Mouse (Mus musculus): ENCODE data around the gene Armt1.

Gene Armt1

GRCm38 (mm10) chr10:4432123-4432931, at the start of gene Armt1, which contains the start of gene Rmnd1:
Gene Armt1, plus strand, starts transcription at chr10:4432467.
Gene Rmnd1, minus strand, starts transcription at chr10:4432388.
- peak; percentile 98 for DNase-seq (ENCODE audit: low read depth, low spot score)

- no peak for DNase-seq (ENCODE audit: low read depth, low spot score)
Measured at GRCm38 (mm10) chr10:4384244-4384643, 48.0 kb upstream of the Armt1 start.

- DNase-seq (ENCODE audit: low read depth, low spot score), result peak; percentile 97
Measured at GRCm38 (mm10) chr10:4386609-4387591, 45.4 kb upstream of the Armt1 start.

DNA sequence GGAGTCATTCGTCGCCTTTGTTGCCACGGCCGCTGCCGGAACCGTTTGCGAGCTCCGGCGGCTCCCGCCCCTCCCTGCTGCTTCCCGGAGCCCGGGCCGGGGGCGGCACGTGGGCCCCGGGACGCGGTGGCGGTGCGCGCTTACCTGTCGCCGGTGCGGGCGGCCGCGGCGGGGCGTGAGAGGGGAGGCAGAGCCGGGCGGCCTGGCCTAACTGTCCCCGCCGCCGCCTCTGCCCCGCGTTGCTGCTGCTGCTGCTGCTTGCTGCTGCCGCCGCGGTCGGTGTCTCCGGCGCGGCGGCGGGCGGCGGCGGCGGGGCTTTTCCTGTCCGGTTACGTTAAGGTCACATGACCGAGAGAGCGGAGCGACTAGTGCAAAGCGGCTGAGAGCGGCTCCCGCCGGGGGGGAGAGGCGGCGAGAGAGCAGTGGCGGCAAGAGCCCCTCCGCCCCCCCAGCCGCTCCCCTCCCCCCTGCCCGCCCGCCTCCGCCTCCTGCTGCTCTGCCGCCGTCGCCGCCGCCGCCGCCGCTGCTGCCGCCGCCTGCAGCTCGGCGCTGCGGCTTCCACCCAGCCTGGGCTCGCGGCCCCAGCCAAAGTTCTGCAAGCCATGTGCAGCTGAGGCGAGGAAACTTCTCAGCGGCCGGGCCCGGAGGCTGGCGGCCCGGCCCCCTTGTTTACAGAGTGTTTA, 44.4 kb upstream of the Armt1 start, which contains the start of gene Zbtb2:
Zbtb2 (minus strand) TSS at position 408 of the 683 bp plus-strand sequence.
- peak; percentile 63 for DNase-seq (ENCODE audit: low read depth, low spot score)

DNA sequence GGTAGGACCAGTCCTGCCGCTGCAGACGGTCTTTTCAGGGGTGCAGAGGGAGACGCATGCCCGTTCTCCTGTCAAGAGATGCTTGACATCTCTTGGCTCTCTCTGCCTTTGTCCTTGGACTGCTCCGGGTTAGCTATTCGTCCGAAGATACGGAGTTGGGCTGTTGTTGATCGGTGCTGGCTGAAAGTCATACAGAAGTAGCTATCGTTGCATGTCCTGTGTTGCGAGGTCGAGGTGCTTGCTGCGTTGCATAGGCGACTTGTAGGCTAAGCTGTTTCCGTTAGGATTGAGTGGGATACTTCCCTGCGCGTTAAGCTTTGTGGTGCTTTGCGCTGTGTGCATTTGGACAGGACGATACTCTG, 43.9 kb upstream of the Armt1 start:
- DNase-seq (ENCODE audit: low read depth, low spot score), result no peak

DNA sequence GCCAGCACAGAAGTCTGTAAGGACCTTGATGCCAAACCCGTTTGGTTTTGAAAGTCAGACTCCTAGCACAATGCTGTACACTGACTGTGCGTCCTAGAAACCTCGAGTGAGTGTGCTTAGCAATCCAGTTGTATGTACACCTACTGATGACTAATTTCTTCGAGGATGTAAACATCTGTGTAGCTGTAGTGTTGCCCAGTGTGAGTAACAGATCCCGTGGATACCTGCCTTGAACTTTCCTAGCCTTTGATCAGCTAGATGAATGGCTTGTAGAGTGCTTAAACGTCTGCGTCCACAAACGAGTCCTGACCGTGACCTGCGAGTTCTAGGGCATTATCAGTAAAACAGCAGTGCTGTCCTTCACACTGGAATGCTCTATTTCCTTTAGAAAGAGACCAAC, 43.2 kb upstream of the Armt1 start:
- DNase-seq (ENCODE audit: low read depth, low spot score), result no peak

- no peak for DNase-seq (ENCODE audit: low read depth, low spot score)
Measured at GRCm38 (mm10) chr10:4389461-4390112, 42.7 kb upstream of the Armt1 start.

DNA sequence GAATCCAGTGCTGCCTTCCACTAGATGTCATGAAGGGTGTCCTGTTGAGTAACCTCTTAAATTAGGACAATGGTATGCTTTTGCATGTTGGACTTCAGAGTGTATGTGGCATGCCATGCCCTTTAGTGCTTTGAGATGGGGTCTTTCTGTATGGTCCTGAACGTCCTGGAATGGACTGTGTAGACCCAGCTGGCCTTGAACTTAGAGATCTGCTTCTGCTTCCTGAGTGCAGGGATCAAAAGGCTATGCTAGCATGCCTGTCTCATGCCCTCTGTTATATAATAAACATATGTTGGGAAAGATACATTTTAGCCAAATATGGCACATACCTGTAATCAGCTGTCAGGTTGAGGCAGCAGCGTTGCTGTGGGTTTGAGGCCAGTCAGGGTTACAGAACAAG, 41.7 kb upstream of the Armt1 start:
- no peak for DNase-seq (ENCODE audit: low read depth, low spot score)

GRCm38 (mm10) chr10:4391076-4391475, 41.2 kb upstream of the Armt1 start:
- no peak for DNase-seq (ENCODE audit: low read depth, low spot score)

DNA sequence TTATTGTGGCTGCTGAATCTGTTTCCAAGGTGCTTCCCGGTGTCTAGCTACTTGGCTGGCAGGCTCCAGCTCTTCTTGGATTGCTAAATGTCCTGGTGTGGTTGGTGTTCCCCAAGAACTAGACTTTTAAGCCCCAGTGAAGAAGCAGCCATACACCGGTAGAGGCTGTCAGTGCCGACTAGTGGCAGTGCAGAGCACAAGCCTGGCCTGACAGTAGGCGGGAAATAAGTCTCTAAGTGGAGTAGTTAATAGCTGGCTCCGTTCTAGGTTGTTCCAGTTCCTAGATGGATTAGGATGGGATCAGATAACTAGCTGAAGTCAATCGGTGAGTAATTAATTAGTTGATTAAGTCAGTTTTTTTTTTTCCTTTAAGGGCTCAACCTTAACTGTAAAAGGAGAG, 40.4 kb upstream of the Armt1 start:
- DNase-seq (ENCODE audit: low read depth, low spot score), result no peak

- DNase-seq (ENCODE audit: low read depth, low spot score), result no peak
Measured at GRCm38 (mm10) chr10:4395321-4395720, 36.9 kb upstream of the Armt1 start.

GRCm38 (mm10) chr10:4398058-4398457, 34.2 kb upstream of the Armt1 start:
- DNase-seq (ENCODE audit: low read depth, low spot score), result no peak

- DNase-seq (ENCODE audit: low read depth, low spot score), result peak; percentile 42
Measured at GRCm38 (mm10) chr10:4404895-4405491, 27.3 kb upstream of the Armt1 start.

GRCm38 (mm10) chr10:4405511-4405910, 26.8 kb upstream of the Armt1 start:
- no peak for DNase-seq (ENCODE audit: low read depth, low spot score)

GRCm38 (mm10) chr10:4407191-4407590, 25.1 kb upstream of the Armt1 start:
- no peak for DNase-seq (ENCODE audit: low read depth, low spot score)

GRCm38 (mm10) chr10:4425245-4425644, 7.0 kb upstream of the Armt1 start:
- no peak for DNase-seq (ENCODE audit: low read depth, low spot score)

- DNase-seq (ENCODE audit: low read depth, low spot score), result no peak
Measured at GRCm38 (mm10) chr10:4430399-4430798, 1.9 kb upstream of the Armt1 start.

DNA sequence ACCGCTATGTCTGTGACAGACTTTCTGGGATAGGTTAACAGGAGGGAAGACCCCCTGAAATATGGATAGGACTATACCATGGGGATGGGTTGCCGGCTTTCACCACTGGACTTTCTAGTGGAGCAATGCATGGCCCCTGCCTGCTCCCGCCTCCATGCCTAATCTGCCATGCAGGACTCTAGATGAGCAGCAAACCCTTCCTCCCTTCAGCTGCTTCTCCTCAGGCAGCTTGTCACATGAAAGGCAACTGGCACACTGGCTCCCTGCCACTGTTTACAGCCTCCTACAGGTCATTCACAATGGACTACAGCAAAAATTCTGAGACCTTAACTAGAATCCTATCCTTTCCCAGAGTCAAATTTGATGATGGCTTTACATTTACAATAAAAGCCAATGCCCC, 1.4 kb upstream of the Armt1 start:
- DNase-seq (ENCODE audit: low read depth, low spot score), result no peak

- no peak for DNase-seq (ENCODE audit: low read depth, low spot score)
Measured at GRCm38 (mm10) chr10:4431746-4432122, 533 bp upstream of the Armt1 start.

DNA sequence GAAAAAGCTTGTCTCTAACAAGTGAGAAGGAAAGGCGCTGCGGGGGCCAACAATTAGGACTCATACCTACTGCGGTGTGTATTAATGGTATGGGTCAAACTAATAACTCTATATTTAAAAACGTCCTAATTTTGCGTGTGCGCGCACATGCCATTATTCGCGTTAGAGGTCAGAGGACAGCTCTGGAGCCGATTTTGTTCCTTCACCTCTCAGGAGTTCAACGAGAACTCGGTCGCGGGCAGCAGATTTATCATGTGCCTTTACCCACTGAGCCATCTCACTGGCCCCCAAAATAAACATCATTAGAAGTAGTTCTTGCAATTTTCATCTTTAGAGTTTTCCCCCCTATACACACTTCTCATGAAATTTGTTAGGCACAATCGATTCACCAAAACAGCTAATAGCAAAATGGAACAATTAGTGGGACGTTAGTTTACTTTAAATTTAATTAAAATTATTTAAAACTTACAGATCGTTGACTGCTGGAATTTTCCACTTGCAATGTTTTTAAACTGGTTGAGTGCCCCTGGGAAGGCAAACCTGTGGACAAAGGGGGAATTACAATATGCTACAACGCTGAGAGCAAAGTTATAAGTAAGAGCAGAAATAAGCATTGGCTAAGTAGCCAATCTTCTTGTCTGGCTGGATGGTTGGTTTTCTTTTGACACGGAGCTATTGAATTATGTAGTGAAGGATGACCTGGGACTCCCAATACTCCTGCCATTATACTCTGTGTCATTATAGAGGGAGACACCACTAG, 909 bp downstream of the Armt1 start:
- DNase-seq (ENCODE audit: low read depth, low spot score), result no peak

All from skeletal muscle tissue, adult 2 months (tissue).